Mouse (Mus musculus): Measurements from ENCODE around the gene Rab5c. TPM values are rescaled to one million over a fixed set of nuclear protein-coding genes. Genes with fewer than 3 reads are reported as not detected.

Rab5c gene
- polyA plus RNA-seq, 1 experiment from 2014 or later = 142 TPM

GRCm38 (mm10) chr11:100757566-100757965, 19.6 kb upstream of the Rab5c start:
- Histone ChIP-seq H3K9ac (ENCODE audit: low read length) (no peak overlapping the region), H3K4me2 (ENCODE audit: low read length) (no peak overlapping the region), H3K27me3 (replicated peaks; ENCODE audit: control insufficient read depth, insufficient read depth, low read length) (peaks cover 10% of the 10 kb centered on the region; the same call in 1 of the 2 replicates), H3K27ac (ENCODE audit: low read depth, low read length) (no peak overlapping the region), H3K9me3 (replicated peaks; ENCODE audit: control insufficient read depth, low read length) (no peaks in the 10 kb centered on the region), H3K4me3 (ENCODE audit: low read depth, low read length) (no peak overlapping the region), H3K4me1 (ENCODE audit: control insufficient read depth, insufficient read depth, low read length) (peaks cover 6% of the 10 kb centered on the region; the same call in 1 of the 2 replicates), H3K36me3 (ENCODE audit: control insufficient read depth, insufficient read depth, low read length) (0 out of 2 replicates have a peak, but pooled peaks cover 4% of the 10 kb centered on the region)
- DNase-seq (ENCODE audit: low spot score) (no peak), ATAC-seq (no peak)
- WGBS = 94% methylated on average over 12 of the region's 12 CpGs

GRCm38 (mm10) chr11:100756476-100756875, 18.5 kb upstream of the Rab5c start:
- DNase-seq (ENCODE audit: low spot score) = no peak
- no peak for ATAC-seq
- Histone ChIP-seq H3K27ac (ENCODE audit: low read depth, low read length) (no peak overlapping the region), H3K4me2 (ENCODE audit: low read length) (no peak overlapping the region), H3K4me1 (ENCODE audit: control insufficient read depth, insufficient read depth, low read length) (peaks cover 6% of the 10 kb centered on the region; the same call in 1 of the 2 replicates), H3K27me3 (replicated peaks; ENCODE audit: control insufficient read depth, insufficient read depth, low read length) (peaks cover 10% of the 10 kb centered on the region; the same call in 1 of the 2 replicates), H3K4me3 (ENCODE audit: low read depth, low read length) (no peak overlapping the region), H3K9me3 (replicated peaks; ENCODE audit: control insufficient read depth, low read length) (no peaks in the 10 kb centered on the region), H3K36me3 (ENCODE audit: control insufficient read depth, insufficient read depth, low read length) (0 out of 2 replicates have a peak, but pooled peaks cover 6% of the 10 kb centered on the region), H3K9ac (ENCODE audit: low read length) (no peak overlapping the region)
- 59% methylated on average over 6 of the region's 6 CpGs for WGBS

- Histone ChIP-seq H3K27me3 (replicated peaks; ENCODE audit: control insufficient read depth, insufficient read depth, low read length) (peaks cover 7% of the 10 kb centered on the region; the same call in 1 of the 2 replicates), H3K9me3 (replicated peaks; ENCODE audit: control insufficient read depth, low read length) (no peaks in the 10 kb centered on the region), H3K4me1 (ENCODE audit: control insufficient read depth, insufficient read depth, low read length) (peaks cover 5% of the 10 kb centered on the region; the same call in 1 of the 2 replicates), H3K9ac (ENCODE audit: low read length) (no peak overlapping the region), H3K4me2 (ENCODE audit: low read length) (no peak overlapping the region), H3K4me3 (ENCODE audit: low read depth, low read length) (no peak overlapping the region), H3K27ac (ENCODE audit: low read depth, low read length) (no peak overlapping the region), H3K36me3 (ENCODE audit: control insufficient read depth, insufficient read depth, low read length) (0 out of 2 replicates have a peak, but pooled peaks cover 6% of the 10 kb centered on the region)
- ATAC-seq (no peak), DNase-seq (ENCODE audit: low spot score) (no peak)
- 91% methylated on average over 3 of the region's 3 CpGs for WGBS
Observed at GRCm38 (mm10) chr11:100754693-100755057, 16.7 kb upstream of the Rab5c start.

- no peak for DNase-seq (ENCODE audit: low spot score)
Observed at GRCm38 (mm10) chr11:100754021-100754692, 16.1 kb upstream of the Rab5c start.

GRCm38 (mm10) chr11:100752294-100752693, 14.3 kb upstream of the Rab5c start:
- Histone ChIP-seq H3K36me3 (ENCODE audit: control insufficient read depth, insufficient read depth, low read length) (0 out of 2 replicates have a peak, but pooled peaks cover 6% of the 10 kb centered on the region), H3K9me3 (replicated peaks; ENCODE audit: control insufficient read depth, low read length) (no peaks in the 10 kb centered on the region), H3K4me3 (ENCODE audit: low read depth, low read length) (no peak overlapping the region), H3K4me1 (ENCODE audit: control insufficient read depth, insufficient read depth, low read length) (no peaks in the 10 kb centered on the region), H3K9ac (ENCODE audit: low read length) (no peak overlapping the region), H3K4me2 (ENCODE audit: low read length) (no peak overlapping the region), H3K27me3 (replicated peaks; ENCODE audit: control insufficient read depth, insufficient read depth, low read length) (no peaks in the 10 kb centered on the region), H3K27ac (ENCODE audit: low read depth, low read length) (no peak overlapping the region)
- no peak for DNase-seq (ENCODE audit: low spot score)
- 47% methylated on average over 10 of the region's 10 CpGs for WGBS
- no peak for ATAC-seq

More at GRCm38 (mm10) chr11:100754021-100754692, 16.1 kb upstream of the Rab5c start:
- Histone ChIP-seq H3K4me3 (ENCODE audit: low read depth, low read length) (no peak overlapping the region), H3K27me3 (replicated peaks; ENCODE audit: control insufficient read depth, insufficient read depth, low read length) (0 out of 2 replicates have a peak, but pooled peaks cover 4% of the 10 kb centered on the region), H3K4me2 (ENCODE audit: low read length) (no peak overlapping the region), H3K9me3 (replicated peaks; ENCODE audit: control insufficient read depth, low read length) (no peaks in the 10 kb centered on the region), H3K36me3 (ENCODE audit: control insufficient read depth, insufficient read depth, low read length) (0 out of 2 replicates have a peak, but pooled peaks cover 6% of the 10 kb centered on the region), H3K4me1 (ENCODE audit: control insufficient read depth, insufficient read depth, low read length) (no peaks in the 10 kb centered on the region), H3K9ac (ENCODE audit: low read length) (no peak overlapping the region), H3K27ac (ENCODE audit: low read depth, low read length) (no peak overlapping the region)
- 85% methylated on average over 12 of the region's 12 CpGs for WGBS
- ATAC-seq = no peak

- Histone ChIP-seq H3K9ac (ENCODE audit: low read length) (no peak overlapping the region), H3K4me3 (ENCODE audit: low read depth, low read length) (no peak overlapping the region), H3K4me1 (ENCODE audit: control insufficient read depth, insufficient read depth, low read length) (no peaks in the 10 kb centered on the region), H3K36me3 (ENCODE audit: control insufficient read depth, insufficient read depth, low read length) (0 out of 2 replicates have a peak, but pooled peaks cover 6% of the 10 kb centered on the region), H3K4me2 (ENCODE audit: low read length) (no peak overlapping the region), H3K9me3 (replicated peaks; ENCODE audit: control insufficient read depth, low read length) (no peaks in the 10 kb centered on the region), H3K27me3 (replicated peaks; ENCODE audit: control insufficient read depth, insufficient read depth, low read length) (no peaks in the 10 kb centered on the region), H3K27ac (ENCODE audit: low read depth, low read length) (no peak overlapping the region)
- no peak for ATAC-seq
- no peak for DNase-seq (ENCODE audit: low spot score)
- WGBS = 92% methylated on average over 16 of the region's 16 CpGs
Observed at GRCm38 (mm10) chr11:100750127-100750526, 12.1 kb upstream of the Rab5c start.

GRCm38 (mm10) chr11:100749469-100749868, 11.5 kb upstream of the Rab5c start:
- no peak for ATAC-seq
- no peak overlapping the region for H3K27ac ChIP-seq (ENCODE audit: low read depth, low read length)

GRCm38 (mm10) chr11:100748620-100749019, 10.6 kb upstream of the Rab5c start:
- H3K4me3 ChIP-seq (ENCODE audit: low read depth, low read length) = no peak overlapping the region
- WGBS = 82% methylated on average over 4 of the region's 4 CpGs
- H3K36me3 ChIP-seq (ENCODE audit: control insufficient read depth, insufficient read depth, low read length) = 0 out of 2 replicates have a peak, but pooled peaks cover 2% of the 10 kb centered on the region
- no peak overlapping the region for H3K4me2 ChIP-seq (ENCODE audit: low read length)
- no peak for ATAC-seq
- no peak overlapping the region for H3K27ac ChIP-seq (ENCODE audit: low read depth, low read length)
- no peak overlapping the region for H3K9ac ChIP-seq (ENCODE audit: low read length)
- DNase-seq (ENCODE audit: low spot score) = no peak
- no peaks in the 10 kb centered on the region for H3K4me1 ChIP-seq (ENCODE audit: control insufficient read depth, insufficient read depth, low read length)
- no peaks in the 10 kb centered on the region for H3K27me3 ChIP-seq (replicated peaks; ENCODE audit: control insufficient read depth, insufficient read depth, low read length)
- no peaks in the 10 kb centered on the region for H3K9me3 ChIP-seq (replicated peaks; ENCODE audit: control insufficient read depth, low read length)

More at GRCm38 (mm10) chr11:100749469-100749868, 11.5 kb upstream of the Rab5c start:
- Histone ChIP-seq H3K9ac (ENCODE audit: low read length) (no peak overlapping the region), H3K4me1 (ENCODE audit: control insufficient read depth, insufficient read depth, low read length) (no peaks in the 10 kb centered on the region), H3K9me3 (replicated peaks; ENCODE audit: control insufficient read depth, low read length) (no peaks in the 10 kb centered on the region), H3K4me2 (ENCODE audit: low read length) (no peak overlapping the region), H3K36me3 (ENCODE audit: control insufficient read depth, insufficient read depth, low read length) (0 out of 2 replicates have a peak, but pooled peaks cover 2% of the 10 kb centered on the region), H3K27me3 (replicated peaks; ENCODE audit: control insufficient read depth, insufficient read depth, low read length) (no peaks in the 10 kb centered on the region), H3K4me3 (ENCODE audit: low read depth, low read length) (no peak overlapping the region)
- WGBS = 61% methylated on average over 25 of the region's 25 CpGs
- no peak for DNase-seq (ENCODE audit: low spot score)

- Histone ChIP-seq H3K9me3 (replicated peaks; ENCODE audit: control insufficient read depth, low read length) (no peaks in the 10 kb centered on the region), H3K27ac (ENCODE audit: low read depth, low read length) (no peak overlapping the region), H3K27me3 (replicated peaks; ENCODE audit: control insufficient read depth, insufficient read depth, low read length) (no peaks in the 10 kb centered on the region), H3K4me1 (ENCODE audit: control insufficient read depth, insufficient read depth, low read length) (no peaks in the 10 kb centered on the region), H3K4me2 (ENCODE audit: low read length) (no peak overlapping the region), H3K4me3 (ENCODE audit: low read depth, low read length) (no peak overlapping the region), H3K9ac (ENCODE audit: low read length) (no peak overlapping the region), H3K36me3 (ENCODE audit: control insufficient read depth, insufficient read depth, low read length) (0 out of 2 replicates have a peak, but pooled peaks cover 2% of the 10 kb centered on the region)
- WGBS = 72% methylated on average over 5 of the region's 5 CpGs
- ATAC-seq (no peak), DNase-seq (ENCODE audit: low spot score) (no peak)
Observed at GRCm38 (mm10) chr11:100747114-100747513, 9.1 kb upstream of the Rab5c start.

All from forebrain, embryonic 14.5 days (tissue).